Mouse (Mus musculus) T-helper 1 cell (primary cell): ENCODE measurements at regions not wholly inside any gene's neighbourhood (a gene's known extent, or its start where the extent isn't known, plus 50 kb on each side); places are given as distances from the start of the nearest gene placed in this dataset.

Experiments
- in situ Hi-C: fragments of 300-600 bp; cut with MboI, MseI; formaldehyde crosslinking; loops from one replicate; pipeline ENCODE4 v1.15.1; 2025; ENCODE audit warnings: high pct_unique_total_duplicates

DNA sequence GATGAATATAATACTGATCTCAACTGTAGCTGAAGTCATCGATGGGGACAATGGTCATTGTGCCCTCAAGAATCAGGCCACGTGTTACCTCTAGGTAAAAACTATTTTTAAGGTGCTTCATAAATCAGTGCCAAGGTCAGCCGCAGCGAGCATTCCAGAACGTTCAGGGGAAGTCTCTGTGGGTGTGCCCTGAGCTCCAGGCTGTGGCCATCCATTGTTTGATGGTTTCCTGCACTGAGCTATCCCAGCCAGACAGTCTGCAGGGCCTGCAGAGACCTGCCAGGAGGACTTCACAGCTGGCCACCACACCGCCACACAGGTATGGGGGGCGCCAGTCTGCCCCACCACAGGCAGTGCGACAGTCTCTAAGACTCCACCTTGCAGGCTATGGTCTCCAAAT lies 62.5 kb upstream of the Zfp637 start:
- in situ Hi-C loops, result no loop called here

DNA sequence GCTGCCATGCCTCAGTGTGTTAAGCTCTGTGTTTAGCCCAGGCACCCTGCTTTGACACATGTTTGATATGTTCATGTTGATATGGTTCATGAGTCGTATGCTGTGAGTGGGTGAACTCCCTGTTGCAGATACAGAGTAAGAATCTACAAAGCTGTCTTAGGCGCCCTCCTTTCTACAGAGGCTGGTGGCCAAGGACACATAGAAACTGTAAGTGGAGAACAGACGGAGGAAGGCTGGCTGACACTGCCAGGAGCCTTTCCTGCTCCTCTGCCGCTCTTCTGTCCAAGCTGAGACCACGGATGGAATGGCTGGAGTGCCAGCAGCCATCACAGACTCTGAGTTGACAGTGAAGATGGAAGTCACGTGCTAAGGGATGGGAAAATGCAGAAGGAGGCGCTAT lies 62.0 kb upstream of the Zfp637 start:
- in situ Hi-C loops, result no loop called here

GRCm38 (mm10) chr6:117788580-117789540 lies 52.1 kb upstream of the Zfp637 start:
- in situ Hi-C loops, result loop anchor here (10.0 kb wide), 1 partner anchor 476 kb away; no protein-coding TSS in a partner anchor

- in situ Hi-C loops, result no loop called here
Measured at GRCm38 (mm10) chr6:117790581-117790980, 50.4 kb upstream of the Zfp637 start.
